Mouse (Mus musculus) left cerebral cortex, postnatal 10 days (tissue): ENCODE data around the gene Fnbp1l. TPM values are rescaled to one million over a fixed set of nuclear protein-coding genes. Genes with fewer than 3 reads are reported as not detected.

Experiments
- DNase-seq, 2 experiments: peaks; one replicate each; pipeline ENCODE4 v3.0.0; 2021 to 2022; ENCODE audit warnings: low spot score in 2 of 2, mixed read lengths in 1 of 2; ENCODE audit errors: extremely low spot score in 1 of 2
- intact Hi-C: fragments of 180-260 bp; cut with DNase I; formaldehyde crosslinking; loops from one replicate; pipeline ENCODE4 v1.15.1; 2025
- total RNA-seq, 2 experiments: library from RNA; stranded (reverse); gene quantifications; 2 replicates each; pipeline ENCODE4 v1.2.3; 2021

The Fnbp1l gene
- 100 to 1,000 TPM; 248 to 269 TPM for total RNA-seq

DNA sequence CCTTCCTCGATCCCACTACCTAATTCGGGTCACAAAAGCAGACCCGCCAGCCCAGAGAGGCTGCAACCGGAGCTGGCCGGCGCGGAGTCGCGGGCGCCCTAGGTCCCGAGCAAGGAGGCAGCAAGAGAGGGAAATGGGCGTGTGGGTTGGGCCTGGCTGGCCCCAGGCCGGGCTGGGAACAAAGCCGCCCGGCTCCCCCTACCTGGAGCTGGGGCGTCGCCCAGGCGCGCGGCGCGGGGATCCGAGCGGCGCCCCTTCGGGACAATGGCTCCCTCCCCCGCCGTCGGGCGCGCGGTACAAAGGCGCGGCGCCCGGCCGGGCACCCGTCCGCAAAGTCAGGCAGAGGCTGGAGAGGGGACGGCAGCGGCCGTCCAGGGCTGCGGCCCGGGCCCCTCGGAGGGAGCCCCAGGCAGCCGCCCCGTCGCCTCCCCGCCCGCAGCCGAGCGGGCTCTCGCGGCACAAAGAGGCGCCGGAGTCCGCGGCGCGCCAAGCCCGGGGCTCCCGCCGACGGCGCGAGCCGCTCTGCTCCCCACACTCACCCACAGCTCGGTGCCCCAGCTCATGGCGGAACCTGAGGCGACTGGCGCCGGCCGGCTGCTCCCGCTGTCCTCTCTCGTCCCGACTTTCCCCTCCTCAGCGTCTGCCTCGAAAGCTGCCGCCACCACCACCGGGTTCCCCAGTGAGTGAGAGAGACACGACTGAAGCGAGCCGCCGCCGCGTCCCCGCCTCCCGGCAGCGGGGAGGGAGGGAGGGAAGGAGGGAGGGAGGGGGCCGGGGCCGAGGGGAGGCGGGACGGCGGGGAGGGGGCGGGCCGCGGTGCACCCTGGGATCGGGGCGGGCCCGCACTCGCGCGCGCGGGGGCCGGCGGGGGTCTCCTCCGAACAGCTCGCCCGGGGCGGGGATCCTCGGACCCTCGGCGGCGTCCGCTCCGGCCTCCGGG lies at the start of gene Fnbp1l:
TSS of gene Fnbp1l (minus strand) at position 725 of the 940 bp plus-strand sequence.
- DNase-seq, result peak; percentile 67 to 90
- intact Hi-C loops, result loop anchor here (5.0 kb wide), 2 partner anchors 62 to 157 kb away; no protein-coding TSS in a partner anchor

DNA sequence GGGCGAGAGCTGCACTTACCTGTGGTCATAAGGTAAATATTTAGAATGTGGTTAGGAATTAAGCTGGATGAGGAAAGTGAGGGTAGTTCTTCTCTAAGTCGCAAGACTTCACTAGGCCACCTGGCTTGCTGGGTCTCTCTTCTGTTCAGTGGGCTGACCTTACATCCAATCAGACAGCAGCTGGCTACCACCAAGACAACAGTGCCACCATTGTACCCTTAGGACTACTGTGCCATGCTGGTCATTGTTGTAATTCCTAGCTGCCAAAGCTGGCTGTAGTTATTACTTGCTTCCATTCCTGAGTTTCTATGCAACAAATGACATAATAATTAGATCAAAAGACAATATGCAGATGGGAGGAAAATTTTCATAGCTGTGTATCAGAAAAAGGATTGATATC lies 41.3 kb upstream of the Fnbp1l start:
- no peak for DNase-seq
- intact Hi-C loops, result no loop called here

DNA sequence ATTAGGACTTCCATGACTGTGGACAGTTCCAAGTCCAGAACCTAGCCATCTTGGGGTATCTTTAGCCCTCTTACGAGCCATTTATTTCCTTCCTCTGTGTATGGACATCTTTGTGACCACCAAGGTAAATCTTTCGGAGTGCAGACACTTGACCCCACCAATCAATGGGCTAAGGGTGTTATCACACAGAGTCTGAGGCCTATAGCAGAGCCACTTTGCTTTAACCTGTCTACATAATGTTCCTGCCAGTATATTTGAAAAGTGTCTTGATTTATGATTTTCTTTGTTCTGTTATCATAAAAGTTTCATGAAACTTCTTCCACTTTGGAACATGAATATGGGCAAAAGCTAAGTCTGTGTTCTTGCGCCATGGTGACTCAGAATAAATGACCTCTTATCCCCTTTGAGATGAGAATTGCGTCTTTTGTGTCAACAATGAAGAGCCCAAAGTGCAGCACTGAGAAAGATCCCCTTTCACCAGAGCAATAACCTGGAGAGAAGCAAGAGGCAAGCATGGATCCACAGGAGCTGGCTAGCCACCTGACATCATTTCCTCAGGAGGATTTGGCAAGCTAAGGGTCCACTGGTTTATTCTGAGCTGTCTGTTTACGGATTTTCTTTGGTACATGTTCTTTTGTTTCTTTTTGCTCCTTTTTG lies 39.9 kb upstream of the Fnbp1l start:
- intact Hi-C loops, result no loop called here
- DNase-seq, result no peak

DNA sequence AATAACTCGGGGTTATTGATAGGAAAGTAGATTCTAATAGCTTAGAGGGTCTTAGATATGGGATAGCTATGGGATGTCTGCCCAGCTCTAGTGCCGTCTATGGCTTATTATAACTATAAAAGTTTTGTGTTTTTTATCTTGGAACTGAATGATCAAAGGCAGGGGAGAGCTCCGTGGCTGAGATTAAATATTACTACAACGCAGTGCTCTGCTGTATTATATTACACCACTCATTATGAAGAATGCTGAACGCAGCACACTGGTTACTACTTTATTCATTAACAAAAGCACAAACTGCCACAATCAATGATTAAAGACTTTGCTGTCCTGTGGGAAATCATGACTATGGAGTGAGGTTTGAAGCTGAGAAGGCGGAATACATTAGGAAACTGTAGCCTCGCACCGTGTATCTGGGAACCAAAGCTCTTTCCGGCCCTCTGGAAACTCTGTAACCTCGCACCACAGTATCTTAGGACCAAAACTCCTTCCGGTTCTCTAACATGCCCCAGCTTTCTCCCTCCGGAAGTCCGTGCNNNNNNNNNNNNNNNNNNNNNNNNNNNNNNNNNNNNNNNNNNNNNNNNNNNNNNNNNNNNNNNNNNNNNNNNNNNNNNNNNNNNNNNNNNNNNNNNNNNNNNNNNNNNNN lies 27.8 kb upstream of the Fnbp1l start:
- DNase-seq, result peak in 1 of 2 experiments; percentile 36
- intact Hi-C loops, result no loop called here

DNA sequence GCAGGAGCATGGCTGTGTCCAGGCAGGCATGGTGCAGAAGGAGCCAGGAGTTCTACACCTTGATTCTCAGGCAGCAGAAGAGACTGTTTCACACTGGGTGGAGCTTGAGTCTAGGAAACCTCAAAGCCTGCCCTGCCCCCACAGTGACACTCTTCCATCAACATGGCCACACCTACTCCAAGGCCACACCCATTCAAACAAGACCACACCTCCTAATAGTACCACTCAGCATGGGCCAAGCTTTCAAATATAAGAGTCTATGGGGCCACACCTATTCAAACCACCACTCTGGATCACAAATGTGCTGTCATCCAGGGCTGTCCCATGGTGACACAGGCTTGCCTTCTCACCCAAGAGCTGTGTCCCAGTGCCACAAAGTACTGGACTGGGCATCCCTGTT lies 20.8 kb upstream of the Fnbp1l start:
- intact Hi-C loops, result no loop called here
- no peak for DNase-seq

DNA sequence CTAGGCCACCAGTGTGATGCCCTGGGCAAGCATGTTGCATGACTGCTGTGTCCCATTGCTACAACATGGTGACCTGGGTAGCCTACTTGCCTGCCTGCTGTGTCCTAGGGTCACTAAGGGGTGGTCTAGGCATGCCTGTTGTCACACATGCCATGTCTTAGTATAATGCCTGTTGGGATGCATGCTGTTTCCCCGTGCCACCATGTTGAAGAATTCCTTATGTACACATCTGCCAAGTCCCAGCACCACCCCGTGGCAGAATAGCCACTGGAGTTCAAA lies 19.6 kb upstream of the Fnbp1l start:
- DNase-seq, result no peak
- intact Hi-C loops, result loop anchor here (2.0 to 10.0 kb wide), 4 partner anchors 177 to 754 kb away; no protein-coding TSS in a partner anchor

DNA sequence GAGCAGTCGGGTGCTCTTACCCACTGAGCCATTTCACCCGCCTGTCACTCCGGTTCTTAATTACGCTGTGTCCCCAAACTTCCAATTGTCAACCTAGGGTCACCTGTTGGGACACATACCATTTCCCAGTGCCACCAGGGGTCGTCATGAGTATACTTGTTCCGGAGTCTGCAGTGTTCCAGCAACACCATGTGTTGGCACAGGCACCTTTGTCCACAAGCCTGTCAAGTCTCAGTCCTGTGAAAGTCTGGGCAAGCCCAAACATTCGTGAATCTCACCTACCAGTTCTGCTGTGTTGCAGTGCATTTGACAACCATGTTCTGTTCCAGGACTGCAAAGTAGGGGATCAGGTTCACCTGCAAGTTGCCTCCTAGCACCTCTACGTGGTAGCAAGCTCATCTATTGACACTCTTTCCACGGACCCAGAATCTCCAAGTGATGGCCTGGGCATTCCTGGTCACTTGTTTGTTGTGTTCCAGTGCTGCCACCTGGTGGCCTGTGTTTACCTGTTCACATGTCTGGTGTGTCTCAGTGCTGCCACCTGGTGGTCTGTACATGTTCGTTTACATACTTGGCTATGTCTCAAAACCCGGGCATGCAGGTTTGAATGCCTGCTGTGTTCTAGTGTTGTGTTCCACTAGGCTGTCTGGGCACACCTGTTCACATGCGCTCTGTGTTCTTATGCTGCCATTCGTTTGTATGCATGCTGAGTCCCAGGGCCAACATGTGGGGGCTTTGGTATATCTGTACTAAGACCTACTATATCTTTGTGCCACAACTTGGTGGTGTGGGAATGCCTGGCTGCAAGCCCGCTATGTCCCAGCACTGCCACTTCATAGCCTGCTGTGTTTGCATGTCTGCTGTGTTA lies 19.0 kb upstream of the Fnbp1l start:
- peak; percentile 91 to 94 for DNase-seq
- intact Hi-C loops, result loop anchor here (2.0 to 10.0 kb wide), 4 partner anchors 176 to 754 kb away; no protein-coding TSS in a partner anchor

DNA sequence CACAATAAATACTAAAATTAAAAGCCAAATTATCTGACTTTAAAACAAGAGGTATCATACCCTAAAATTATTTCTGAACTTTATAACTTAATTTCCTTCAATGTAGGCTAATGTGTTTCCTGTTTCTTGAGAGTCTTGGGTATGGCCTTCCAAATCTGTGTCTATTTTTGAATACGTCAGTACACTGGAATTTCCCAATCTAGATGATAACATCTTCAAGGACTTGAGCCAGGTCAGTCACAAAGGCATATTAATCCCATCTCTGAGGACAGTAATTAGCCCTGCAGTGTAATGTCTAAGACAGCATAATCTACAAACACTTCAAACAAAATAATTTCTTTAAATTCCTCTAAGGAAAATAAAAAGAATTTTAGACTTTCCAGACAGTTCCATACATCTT lies 17.8 kb upstream of the Fnbp1l start:
- no peak for DNase-seq
- intact Hi-C loops, result loop anchor here (5.0 to 10.0 kb wide), 3 partner anchors 175 to 752 kb away; no protein-coding TSS in a partner anchor

DNA sequence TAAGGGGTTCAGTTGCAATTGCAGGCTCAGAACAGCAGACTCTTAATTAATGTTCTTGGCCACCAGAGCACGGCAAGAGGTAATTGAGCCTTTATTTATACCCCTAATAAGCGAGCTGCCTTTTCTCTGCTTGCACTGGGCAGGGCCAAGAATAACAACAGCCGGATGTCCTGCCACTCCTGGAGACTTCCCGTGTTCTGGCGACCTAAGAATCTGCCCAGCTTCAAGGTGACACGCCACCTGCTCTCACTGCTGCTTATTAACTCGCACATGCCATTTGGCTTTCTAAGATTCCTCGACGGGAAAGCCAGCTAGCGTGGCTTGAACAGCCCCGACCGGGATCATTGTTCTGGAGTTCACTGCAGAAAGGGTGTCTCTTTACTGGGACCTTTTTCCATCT lies 15.7 kb upstream of the Fnbp1l start:
- intact Hi-C loops, result loop anchor here (5.0 to 10.0 kb wide), 3 partner anchors 173 to 750 kb away; no protein-coding TSS in a partner anchor
- DNase-seq, result peak in 1 of 2 experiments; percentile 46

DNA sequence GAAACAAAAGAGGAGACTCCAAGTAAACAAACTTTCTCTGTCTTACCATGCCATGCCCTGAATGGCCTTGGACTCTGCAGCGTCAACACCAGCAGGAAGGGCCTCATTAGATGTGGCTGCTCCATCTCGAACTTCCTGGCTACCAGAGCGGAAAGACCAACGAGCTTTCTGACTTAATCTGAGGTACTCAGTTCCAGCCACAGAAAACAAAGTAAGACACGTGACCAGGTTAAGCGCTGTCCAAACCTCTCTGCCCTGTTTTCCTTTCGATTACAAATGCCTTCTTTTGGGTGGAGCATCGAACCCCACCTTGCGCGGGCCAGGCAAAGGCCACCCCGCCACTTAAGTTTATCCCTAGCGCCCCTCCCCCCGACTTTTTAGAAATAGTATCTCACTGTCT lies 10.1 kb upstream of the Fnbp1l start:
- DNase-seq, result no peak
- intact Hi-C loops, result no loop called here

DNA sequence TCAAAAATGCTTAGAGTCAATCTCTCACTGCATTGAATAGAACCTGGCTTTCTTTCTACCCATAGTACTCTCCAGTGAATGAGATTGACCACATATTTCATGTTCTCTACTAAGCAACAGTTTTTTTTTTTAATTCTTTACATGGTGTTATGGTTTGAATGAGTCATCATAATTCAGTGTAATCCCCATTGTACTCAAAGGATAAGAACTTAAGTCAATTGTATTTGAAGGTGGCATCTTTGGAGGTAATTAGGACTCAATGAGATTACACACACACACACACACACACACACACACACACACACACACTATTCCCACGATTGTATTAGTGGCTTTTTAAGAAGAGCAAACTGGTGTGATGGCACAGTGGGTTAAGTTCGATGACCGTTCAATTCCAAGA lies 9.4 kb upstream of the Fnbp1l start:
- no peak for DNase-seq
- intact Hi-C loops, result no loop called here

DNA sequence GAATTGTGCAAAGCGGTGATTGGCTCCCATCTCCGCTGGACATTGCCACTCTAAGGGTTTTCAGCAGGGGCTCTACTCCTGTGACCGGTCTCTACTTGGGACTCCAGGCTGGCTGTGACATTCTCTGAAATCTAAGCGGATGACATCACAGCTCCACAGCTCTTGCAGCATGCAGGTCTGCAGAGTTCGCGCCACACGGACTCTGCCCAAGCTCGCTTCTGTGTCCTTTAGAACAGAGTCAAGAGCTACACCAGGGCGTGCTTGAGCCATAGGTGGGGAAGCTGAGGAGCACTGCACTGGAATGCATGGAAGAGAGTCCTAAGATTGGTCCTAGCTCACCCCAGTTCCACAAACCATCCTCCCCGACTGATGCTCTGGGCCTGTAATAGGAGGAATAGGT lies 9.0 kb upstream of the Fnbp1l start:
- DNase-seq, result no peak
- intact Hi-C loops, result no loop called here

DNA sequence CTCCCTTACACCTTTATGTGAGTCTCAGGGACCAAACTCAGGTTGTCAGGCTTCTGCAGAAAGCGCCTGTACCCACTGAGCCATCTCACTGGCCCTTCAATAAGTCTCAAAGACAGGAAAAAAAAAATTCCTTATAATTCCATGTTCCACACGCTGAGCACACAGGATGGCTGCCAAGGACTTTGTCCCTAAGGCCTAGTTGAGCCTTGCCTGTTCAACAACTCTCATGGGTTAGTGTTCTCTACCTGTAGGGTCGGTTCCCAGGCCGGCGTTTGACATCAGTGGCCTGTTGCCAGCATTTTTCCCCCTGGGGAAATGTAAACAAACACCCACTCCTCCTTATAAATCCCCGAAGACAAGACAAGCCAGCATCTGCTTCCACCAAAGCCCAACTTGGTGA lies 8.3 kb upstream of the Fnbp1l start:
- no peak for DNase-seq
- intact Hi-C loops, result no loop called here

DNA sequence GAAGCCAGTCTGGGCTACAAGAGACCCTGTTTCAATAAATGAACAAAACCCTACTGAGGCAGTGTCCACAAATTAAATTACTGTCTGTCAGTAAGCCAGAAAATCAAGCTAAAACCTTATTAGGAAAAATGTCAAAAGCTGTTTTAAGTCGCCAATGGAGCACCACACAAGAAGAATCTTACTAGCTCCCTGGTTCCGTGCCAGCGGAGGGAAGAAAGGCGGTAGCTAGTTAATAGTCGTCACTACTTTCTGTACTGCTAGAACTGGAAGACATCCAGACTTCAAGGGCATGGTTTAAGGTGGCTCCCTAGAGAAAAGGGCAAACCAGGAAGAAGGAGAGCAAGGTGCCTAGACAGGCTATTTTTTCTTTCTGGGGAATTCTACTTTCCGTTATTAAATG lies 5.1 kb upstream of the Fnbp1l start:
- peak in 1 of 2 experiments; percentile 48 for DNase-seq
- intact Hi-C loops, result no loop called here

DNA sequence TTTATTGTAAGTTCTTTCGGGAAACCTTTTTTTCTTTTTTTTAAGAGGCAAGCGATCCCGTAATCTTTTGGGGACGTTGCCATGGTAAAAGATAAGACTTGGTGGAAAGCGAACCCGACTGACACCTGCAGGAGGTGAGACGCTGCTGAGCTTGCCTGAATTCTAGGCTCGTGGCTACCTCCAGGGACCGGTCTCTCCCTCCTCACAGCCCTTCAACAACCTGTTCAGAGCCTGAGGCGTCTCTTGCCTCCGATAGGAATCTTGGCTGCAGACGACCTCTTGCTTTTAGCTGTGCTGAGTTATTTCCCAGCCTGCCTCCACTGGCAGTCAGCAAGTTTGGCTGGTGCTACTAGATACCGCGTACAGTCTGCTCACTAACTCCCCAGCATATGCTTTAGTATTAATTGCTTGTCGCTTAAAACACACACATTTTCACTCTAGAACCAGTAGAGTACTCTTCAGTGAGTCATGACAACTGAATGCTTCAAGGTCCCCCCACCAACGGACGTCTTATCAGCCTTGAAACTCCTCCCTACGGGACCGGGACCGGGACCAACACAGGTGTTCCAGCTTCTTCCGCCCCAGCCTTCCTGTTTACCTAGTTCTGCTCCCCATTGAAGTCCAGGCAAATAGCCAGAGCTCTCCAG lies 893 bp upstream of the Fnbp1l start:
- intact Hi-C loops, result no loop called here
- peak; percentile 53 to 82 for DNase-seq

DNA sequence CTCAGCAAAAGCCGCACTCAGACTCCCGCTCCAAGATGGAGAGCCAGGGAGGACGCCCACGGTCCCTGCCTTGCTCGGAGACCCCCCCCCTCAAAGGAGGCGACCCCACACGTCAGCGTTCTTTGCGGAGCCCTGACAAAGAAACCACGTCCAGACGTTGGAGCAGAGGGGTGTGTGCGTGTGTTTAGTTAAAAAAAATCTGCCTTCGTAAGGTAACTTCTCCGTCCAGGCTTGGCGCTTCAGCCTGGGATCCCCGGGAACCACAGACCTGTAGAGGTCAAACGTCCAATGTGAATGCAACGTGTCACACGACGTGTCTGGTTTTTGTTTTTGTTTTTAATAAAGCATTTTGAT lies 393 bp upstream of the Fnbp1l start:
- intact Hi-C loops, result loop anchor here (5.0 kb wide), 2 partner anchors 63 to 158 kb away; no protein-coding TSS in a partner anchor
- DNase-seq, result no peak

DNA sequence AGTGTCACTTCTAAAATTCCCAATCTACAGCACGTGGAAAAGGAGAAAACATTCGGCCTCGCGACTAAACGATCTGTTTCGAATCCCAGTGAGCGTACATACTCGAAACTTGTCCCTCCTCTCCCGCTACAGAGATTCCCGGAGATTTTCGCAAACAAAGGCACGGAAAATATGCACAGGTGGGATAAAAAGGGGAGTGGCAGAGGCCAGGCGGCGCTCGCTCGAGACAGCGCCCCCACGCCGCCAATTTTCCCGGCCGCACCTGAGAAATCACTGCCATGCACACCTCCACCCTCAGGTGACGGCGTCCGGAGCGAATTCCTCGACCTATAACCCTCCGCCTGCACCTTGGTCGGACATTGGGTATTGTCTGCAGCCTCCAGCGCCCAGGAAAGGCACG lies 1.1 kb downstream of the Fnbp1l start:
- intact Hi-C loops, result loop anchor here (5.0 kb wide), 2 partner anchors 61 to 156 kb away; no protein-coding TSS in a partner anchor
- DNase-seq, result peak in 1 of 2 experiments; percentile 53
